Comparison of ENCODE assay signal across 9 mouse cellular contexts in the genomic region with DNA sequence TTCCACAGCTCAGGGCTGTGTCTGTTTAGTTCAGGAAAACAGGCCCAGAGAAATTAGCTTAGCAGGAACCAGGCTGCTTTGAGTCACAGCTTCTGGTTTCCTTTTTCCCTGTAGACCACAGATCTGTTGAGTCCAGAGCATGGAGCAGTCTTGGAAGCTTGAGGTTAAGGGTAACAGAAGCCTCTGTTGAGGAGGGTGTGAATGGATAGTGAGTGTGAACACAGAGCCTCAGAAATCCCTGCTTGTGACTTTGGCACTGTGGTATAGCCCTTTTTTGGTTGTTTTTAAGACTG. TPM values are rescaled to one million over a fixed set of nuclear protein-coding genes. Genes with fewer than 3 reads are reported as not detected.
DNase-seq lines count a peak whose midpoint lies in the region; ATAC-seq lines count a peak whose summit lies in the region.
"Had no signal": no experiment of that assay in that cellular context is flagged by ENCODE, and none has a peak within 500 bp of the region (broad histone marks: within the 10 kb centered on the region; RNA-seq: fewer than 3 reads in every experiment).

No protein-coding gene starts in this region.

- no peak for DNase-seq in forebrain, embryonic 11.5 days (ENCODE audit: low spot score)
- DNase-seq in lung, postnatal 25 days (ENCODE audit: low spot score), result no peak
- no peak for DNase-seq in B cell, adult 2 months
- DNase-seq in kidney, postnatal 36 days, result no peak

- H3K9me3 ChIP-seq in forebrain, embryonic 11.5 days (ENCODE audit: control insufficient read depth, low read length), result no peaks in the 10 kb centered on the region
- H3K9me3 ChIP-seq in forebrain, embryonic 15.5 days, result no peaks in the 10 kb centered on the region
- H3K9me3 ChIP-seq in lung, embryonic 15.5 days, result no peaks in the 10 kb centered on the region
- no peaks in the 10 kb centered on the region for H3K9me3 ChIP-seq in heart, embryonic 14.5 days (ENCODE audit: control insufficient read depth, low read length)
- no peaks in the 10 kb centered on the region for H3K9me3 ChIP-seq in neural tube, embryonic 12.5 days
- H3K9me3 ChIP-seq: midbrain, embryonic 12.5 days had no signal

- H3K4me1 ChIP-seq in forebrain, embryonic 11.5 days (replicated peaks; ENCODE audit: control insufficient read depth, insufficient read depth, low read length), result no peaks in the 10 kb centered on the region; the same call in 1 of the 2 replicates
- H3K4me1 ChIP-seq in forebrain, embryonic 15.5 days, result peaks cover 8% of the 10 kb centered on the region; the same call in 1 of the 2 replicates
- peaks cover 27% of the 10 kb centered on the region for H3K4me1 ChIP-seq in lung, embryonic 15.5 days
- H3K4me1 ChIP-seq in heart, embryonic 14.5 days (ENCODE audit: control insufficient read depth in 2 of 2, insufficient read depth in 2 of 2, low read length in 2 of 2), result peaks cover 18 to 28% of the 10 kb centered on the region in 2 experiments
- H3K4me1 ChIP-seq in neural tube, embryonic 12.5 days, result peaks cover 8% of the 10 kb centered on the region; the same call in 1 of the 2 replicates

- peak overlapping the region; percentile 15; the same call in 1 of the 2 replicates for H3K4me2 ChIP-seq in forebrain, embryonic 11.5 days (ENCODE audit: low read depth, low read length, severe bottlenecking)
- no peak overlapping the region for H3K4me2 ChIP-seq in forebrain, embryonic 15.5 days (replicated peaks)
- peak overlapping the region; percentile 73 for H3K4me2 ChIP-seq in lung, embryonic 15.5 days
- H3K4me2 ChIP-seq in heart, embryonic 14.5 days (ENCODE audit: low read length), result peak overlapping the region; percentile 73
- H3K4me2 ChIP-seq in neural tube, embryonic 12.5 days (replicated peaks), result peak overlapping the region; percentile 61

- no peak for ATAC-seq in forebrain, embryonic 11.5 days (replicated peaks; ENCODE audit: low FRiP score)
- ATAC-seq in forebrain, embryonic 15.5 days (replicated peaks), result no peak
- ATAC-seq in lung, embryonic 15.5 days (ENCODE audit: borderline replicate concordance, extremely low read depth, low FRiP score, low TSS enrichment), result no peak
- ATAC-seq in heart, embryonic 14.5 days (ENCODE audit: insufficient number of reproducible peaks, insufficient read depth, low FRiP score, low read depth), result no peak
- ATAC-seq in neural tube, embryonic 12.5 days (ENCODE audit: low FRiP score, low read depth), result no peak

- H3K9ac ChIP-seq in forebrain, embryonic 11.5 days (ENCODE audit: low read length), result no peak overlapping the region
- H3K9ac ChIP-seq in forebrain, embryonic 15.5 days (replicated peaks), result no peak overlapping the region
- peak overlapping the region; percentile 59 for H3K9ac ChIP-seq in lung, embryonic 15.5 days
- peak overlapping the region; percentile 81 for H3K9ac ChIP-seq in heart, embryonic 14.5 days (ENCODE audit: low read length)
- no peak overlapping the region for H3K9ac ChIP-seq in neural tube, embryonic 12.5 days
- H3K9ac ChIP-seq: midbrain, embryonic 12.5 days had no signal

- no peaks in the 10 kb centered on the region for H3K36me3 ChIP-seq in forebrain, embryonic 11.5 days (ENCODE audit: control insufficient read depth, insufficient read depth, low read length)
- H3K36me3 ChIP-seq in forebrain, embryonic 15.5 days, result no peaks in the 10 kb centered on the region
- no peaks in the 10 kb centered on the region for H3K36me3 ChIP-seq in lung, embryonic 15.5 days
- peaks cover 2% of the 10 kb centered on the region for H3K36me3 ChIP-seq in heart, embryonic 14.5 days (ENCODE audit: control insufficient read depth, insufficient read depth, low read length)
- no peaks in the 10 kb centered on the region for H3K36me3 ChIP-seq in neural tube, embryonic 12.5 days
- H3K36me3 ChIP-seq: midbrain, embryonic 12.5 days had no signal

- H3K27ac ChIP-seq in forebrain, embryonic 11.5 days (ENCODE audit: low read depth, low read length), result no peak overlapping the region
- no peak overlapping the region for H3K27ac ChIP-seq in forebrain, embryonic 15.5 days (replicated peaks)
- H3K27ac ChIP-seq in lung, embryonic 15.5 days, result no peak overlapping the region
- 0 out of 4 replicates have a peak overlapping the region, but pooled peaks of 1 of the 2 experiments have one; percentile 68 for H3K27ac ChIP-seq in heart, embryonic 14.5 days (replicated peaks in 1 of 2; ENCODE audit: control insufficient read depth in 1 of 2, insufficient read depth in 1 of 2, low read depth in 2 of 2, low read length in 2 of 2)
- H3K27ac ChIP-seq in neural tube, embryonic 12.5 days, result no peak overlapping the region
- H3K27ac ChIP-seq: midbrain, embryonic 12.5 days had no signal

- H3K4me3 ChIP-seq in forebrain, embryonic 11.5 days (ENCODE audit: low read depth, low read length), result no peak overlapping the region
- no peak overlapping the region for H3K4me3 ChIP-seq in forebrain, embryonic 15.5 days
- H3K4me3 ChIP-seq in lung, embryonic 15.5 days, result peak overlapping the region; percentile 68
- H3K4me3 ChIP-seq in heart, embryonic 14.5 days (ENCODE audit: control insufficient read depth in 1 of 2, insufficient read depth in 1 of 2, low read depth in 1 of 2, low read length in 2 of 2), result peak overlapping the region; percentile 57 to 69
- no peak overlapping the region for H3K4me3 ChIP-seq in neural tube, embryonic 12.5 days

- H3K27me3 ChIP-seq in forebrain, embryonic 11.5 days (ENCODE audit: control insufficient read depth, insufficient read depth, low read length), result peaks cover 22% of the 10 kb centered on the region
- H3K27me3 ChIP-seq in forebrain, embryonic 15.5 days, result peaks cover 18% of the 10 kb centered on the region
- H3K27me3 ChIP-seq in lung, embryonic 15.5 days, result no peaks in the 10 kb centered on the region
- no peaks in the 10 kb centered on the region for H3K27me3 ChIP-seq in heart, embryonic 14.5 days (ENCODE audit: control insufficient read depth, insufficient read depth, low read length)
- peaks cover 25% of the 10 kb centered on the region for H3K27me3 ChIP-seq in neural tube, embryonic 12.5 days (replicated peaks)

RNA-seq across cellular contexts. Expression of a gene that starts 1.3 kb away (rescaled TPM):
- polyA plus RNA-seq in forebrain, embryonic 11.5 days (2014; fragmentation: Nextera tagmentation; extraction: Ambion mirVana), result 2.1 and 2.6 TPM in 2 replicates
- 2.8 and 3.9 TPM in 2 replicates for polyA plus RNA-seq in forebrain, embryonic 15.5 days (2015; fragmentation: Nextera tagmentation; extraction: Ambion mirVana)
- 23.1 and 25.9 TPM in 2 replicates for polyA plus RNA-seq in lung, embryonic 15.5 days (2015; fragmentation: Nextera tagmentation; extraction: Ambion mirVana)
- polyA plus RNA-seq in heart, embryonic 14.5 days (2014; fragmentation: Nextera tagmentation; extraction: Ambion mirVana), result 15.9 and 16.7 TPM in 2 replicates
- 4.3 and 4.6 TPM in 2 replicates for polyA plus RNA-seq in neural tube, embryonic 12.5 days (2016; fragmentation: Nextera tagmentation; extraction: Ambion mirVana)

RNA-seq across cellular contexts. Expression of a gene that starts 30.4 kb away (rescaled TPM):
- 20.4 and 24.5 TPM in 2 replicates for polyA plus RNA-seq in forebrain, embryonic 11.5 days (2014; fragmentation: Nextera tagmentation; extraction: Ambion mirVana)
- polyA plus RNA-seq in forebrain, embryonic 15.5 days (2015; fragmentation: Nextera tagmentation; extraction: Ambion mirVana), result 27.7 and 30.5 TPM in 2 replicates
- polyA plus RNA-seq in lung, embryonic 15.5 days (2015; fragmentation: Nextera tagmentation; extraction: Ambion mirVana), result 16.0 and 16.9 TPM in 2 replicates
- 6.5 and 6.6 TPM in 2 replicates for polyA plus RNA-seq in heart, embryonic 14.5 days (2014; fragmentation: Nextera tagmentation; extraction: Ambion mirVana)
- polyA plus RNA-seq in neural tube, embryonic 12.5 days (2016; fragmentation: Nextera tagmentation; extraction: Ambion mirVana), result 31.3 and 33.3 TPM in 2 replicates

RNA-seq across cellular contexts. Expression of a gene that starts 33.7 kb away (rescaled TPM):
- polyA plus RNA-seq in forebrain, embryonic 11.5 days (2014; fragmentation: Nextera tagmentation; extraction: Ambion mirVana), result not detected in 2 replicates
- not detected in 2 replicates for polyA plus RNA-seq in forebrain, embryonic 15.5 days (2015; fragmentation: Nextera tagmentation; extraction: Ambion mirVana)
- not detected in 2 replicates for polyA plus RNA-seq in lung, embryonic 15.5 days (2015; fragmentation: Nextera tagmentation; extraction: Ambion mirVana)
- polyA plus RNA-seq in heart, embryonic 14.5 days (2014; fragmentation: Nextera tagmentation; extraction: Ambion mirVana), result not detected in 2 replicates
- not detected in 2 replicates for polyA plus RNA-seq in neural tube, embryonic 12.5 days (2016; fragmentation: Nextera tagmentation; extraction: Ambion mirVana)
- polyA plus RNA-seq: midbrain, embryonic 12.5 days had no signal

RNA-seq across cellular contexts. Expression of a gene that starts 45.2 kb away (rescaled TPM):
- 63.5 and 67.0 TPM in 2 replicates for polyA plus RNA-seq in forebrain, embryonic 11.5 days (2014; fragmentation: Nextera tagmentation; extraction: Ambion mirVana)
- 32.7 and 33.8 TPM in 2 replicates for polyA plus RNA-seq in forebrain, embryonic 15.5 days (2015; fragmentation: Nextera tagmentation; extraction: Ambion mirVana)
- polyA plus RNA-seq in lung, embryonic 15.5 days (2015; fragmentation: Nextera tagmentation; extraction: Ambion mirVana), result 88.7 and 90.7 TPM in 2 replicates
- 48.0 and 49.9 TPM in 2 replicates for polyA plus RNA-seq in heart, embryonic 14.5 days (2014; fragmentation: Nextera tagmentation; extraction: Ambion mirVana)
- 34.1 and 37.6 TPM in 2 replicates for polyA plus RNA-seq in neural tube, embryonic 12.5 days (2016; fragmentation: Nextera tagmentation; extraction: Ambion mirVana)

Comparison
In these comparisons a context has a peak if more than half of its experiments do, and no peak if none do; other contexts are left out.
1. H3K4me3 ChIP-seq: peak in lung, embryonic 15.5 days (single experiment) and heart, embryonic 14.5 days (2 of 2); none in forebrain, embryonic 11.5 days (single experiment), forebrain, embryonic 15.5 days (single experiment) and neural tube, embryonic 12.5 days (single experiment).
2. H3K9ac ChIP-seq: peak in lung, embryonic 15.5 days (single experiment) and heart, embryonic 14.5 days (single experiment); none in forebrain, embryonic 11.5 days (single experiment), forebrain, embryonic 15.5 days (single experiment) and neural tube, embryonic 12.5 days (single experiment).